Mouse (Mus musculus) CD8-positive naive resting alpha-beta T cell, adult 57 days (primary cell): Measurements from ENCODE around the gene Usp54. TPM values are rescaled to one million over a fixed set of nuclear protein-coding genes. Genes with fewer than 3 reads are reported as not detected.

Source experiments
- total RNA-seq: library from RNA; stranded (reverse); gene quantifications from one replicate; pipeline ENCODE4 v1.2.4, GENCODE M21; 2023

The Usp54 gene
- total RNA-seq, result 3.5 TPM

DNA sequence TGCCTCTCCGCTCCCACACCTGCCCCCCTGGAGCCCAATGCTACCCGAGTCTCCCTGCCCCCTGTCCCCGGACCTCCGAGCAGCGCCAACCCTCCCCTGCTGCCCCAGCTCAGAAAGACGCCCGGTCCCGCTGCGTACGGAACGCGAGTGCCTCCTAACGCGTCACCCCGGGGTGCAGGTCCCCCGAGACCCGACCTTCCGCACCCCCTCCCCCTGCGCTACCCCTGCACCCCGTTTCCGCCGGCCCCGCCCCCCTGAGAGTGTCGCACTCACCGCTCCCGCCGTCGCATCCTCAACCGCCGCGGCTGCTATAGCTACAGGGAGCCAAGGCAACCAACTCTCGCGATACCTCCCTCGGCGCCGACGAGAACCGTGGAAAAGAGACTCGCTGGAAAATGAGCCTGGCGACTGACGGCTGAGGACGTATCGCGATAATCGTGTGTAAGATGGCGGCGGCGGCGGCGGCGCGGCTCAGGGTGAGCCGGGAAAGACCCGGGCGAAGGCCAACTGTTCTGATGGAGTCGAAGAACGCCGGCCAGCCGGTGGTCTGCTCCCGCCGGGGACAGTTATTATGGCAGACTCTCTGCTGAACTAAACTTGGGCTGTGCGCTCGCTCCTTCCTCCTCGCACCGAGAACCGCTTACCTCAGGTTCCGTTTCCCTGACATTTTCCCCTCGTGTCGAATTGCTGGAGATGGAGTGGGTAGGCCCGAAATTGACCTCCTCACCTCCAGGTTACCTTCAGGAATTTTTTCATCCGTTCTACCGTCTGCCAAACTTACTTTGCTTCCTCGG, at the start of gene Usp54:
Usp54 (minus strand) TSS at position 420 of the 794 bp plus-strand sequence.

DNA sequence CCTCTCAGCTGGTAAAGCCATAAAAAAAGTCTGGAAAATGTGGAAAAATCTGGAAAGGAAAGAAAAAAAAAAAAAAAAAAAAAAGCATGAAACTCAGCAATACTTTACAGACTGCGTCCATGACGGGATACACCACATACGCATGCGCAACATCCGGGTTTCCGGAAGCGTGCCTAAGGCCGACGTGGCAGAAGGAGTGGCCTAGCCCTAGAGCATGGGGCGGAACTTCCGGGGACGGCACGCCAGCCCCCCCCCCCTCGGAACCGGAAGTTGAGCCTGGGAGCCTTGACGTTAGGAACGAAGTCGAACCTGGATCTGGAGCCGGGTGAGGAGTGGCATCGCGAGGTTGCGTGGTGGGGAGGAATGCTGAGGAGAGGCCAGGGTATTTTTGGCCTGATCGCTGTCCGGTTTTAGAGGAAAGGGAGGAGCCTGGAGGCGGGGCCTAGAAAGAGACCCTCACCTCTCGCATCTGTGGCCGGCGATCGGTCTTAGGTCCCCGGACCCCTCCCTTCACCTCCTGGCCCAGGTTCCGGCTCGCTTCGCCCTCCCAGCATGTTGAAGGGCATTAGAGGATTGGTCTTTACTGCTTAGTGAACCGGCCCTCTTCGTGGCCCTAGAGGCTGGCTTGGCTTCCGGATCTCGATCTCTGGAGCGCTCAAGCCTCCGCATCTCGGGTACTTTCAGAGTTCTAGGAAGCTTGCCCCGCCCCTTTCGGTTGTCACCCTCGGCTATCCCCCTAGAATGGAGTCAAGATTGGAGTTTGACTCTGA, 33.4 kb upstream of the Usp54 start, which contains the start of gene Sec24c:
Sec24c (plus strand) TSS at position 245 of the 770 bp plus-strand sequence.

DNA sequence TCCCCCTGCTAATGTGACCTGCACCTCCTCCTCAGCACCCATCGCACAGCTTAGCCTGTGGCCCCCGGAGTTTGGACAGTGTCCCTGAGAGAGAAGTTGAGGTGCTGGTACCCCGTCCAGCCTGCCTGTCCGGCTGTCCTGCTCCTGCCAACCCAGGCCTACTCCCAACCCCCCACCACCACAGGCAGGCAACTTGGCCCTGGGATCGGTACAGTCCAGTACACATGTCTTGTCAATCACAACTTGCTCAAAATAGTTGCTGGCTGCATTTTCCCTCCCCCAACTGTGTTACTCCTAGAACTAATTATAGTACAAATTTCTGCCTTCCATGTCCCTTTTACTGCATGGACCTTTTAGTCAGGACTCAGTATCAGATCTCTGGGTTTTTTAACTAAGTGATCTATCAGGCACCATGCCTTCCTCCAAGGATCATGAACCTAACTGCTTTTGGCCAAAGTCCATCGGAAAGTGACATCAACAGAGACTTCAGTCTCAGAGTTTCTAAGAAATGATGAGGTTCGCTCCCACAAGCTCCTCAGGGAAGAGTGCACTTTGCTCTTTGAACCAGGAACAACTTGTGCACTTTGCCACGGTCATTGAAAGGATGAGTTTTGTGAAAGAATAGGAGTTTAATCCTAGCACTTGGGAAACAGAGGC, 27.4 kb upstream of the Usp54 start, which contains the start of gene Synpo2l:
Synpo2l (minus strand) TSS at position 201 of the 657 bp plus-strand sequence.

GRCm38 (mm10) chr14:20656361-20656760, 15.5 kb upstream of the Usp54 start, which contains the start of gene Myoz1:
Gene Myoz1, minus strand, starts transcription at chr14:20656540.

GRCm38 (mm10) chr14:20546415-20546814, 94.4 kb downstream of the Usp54 start, which contains the start of gene Ppp3cb:
Gene Ppp3cb, minus strand, starts transcription at chr14:20546573.

Other genes starting within 250 kb of the Usp54 start
- gene Mrps16, start 247.4 kb downstream of the Usp54 start, total RNA-seq, result 37.2 TPM
- gene Cfap70, start 188.8 kb downstream of the Usp54 start, total RNA-seq, result not detected
- gene Anxa7, start 160.9 kb downstream of the Usp54 start, total RNA-seq, result 43.8 TPM
- gene Mss51, start 144.2 kb downstream of the Usp54 start, total RNA-seq, result 7.5 TPM
- 98.7 TPM for gene Ppp3cb, start 94.5 kb downstream of the Usp54 start, total RNA-seq
- gene Myoz1, start 15.5 kb upstream of the Usp54 start, total RNA-seq, result not detected
- gene Synpo2l, start 27.3 kb upstream of the Usp54 start, total RNA-seq, result not detected
- 246 TPM for gene Sec24c, start 33.2 kb upstream of the Usp54 start, total RNA-seq
- gene Fut11, start 53.9 kb upstream of the Usp54 start, total RNA-seq, result 7.0 TPM
- 36.4 TPM for gene Chchd1, start 61.9 kb upstream of the Usp54 start, total RNA-seq
- gene Zswim8, start 66.5 kb upstream of the Usp54 start, total RNA-seq, result 138 TPM
- gene Ndst2, start 93.5 kb upstream of the Usp54 start, total RNA-seq, result 39.7 TPM
- 64.0 TPM for gene Camk2g, start 153.0 kb upstream of the Usp54 start, total RNA-seq
- gene Plau, start 195.6 kb upstream of the Usp54 start, total RNA-seq, result 0.43 TPM